Mouse (Mus musculus): ENCODE results near the gene Nploc4. TPM values are rescaled to one million over a fixed set of nuclear protein-coding genes. Genes with fewer than 3 reads are reported as not detected.

Nploc4 gene
- polyA plus RNA-seq (2012; rRNA removed), result 68.8 and 71.4 TPM in 2 replicates

- DNase-seq (ENCODE audit: low read depth), result no peak
Measured at GRCm38 (mm10) chr11:120437152-120437856, at the start of gene Nploc4. Gene Nploc4 (minus strand): TSS chr11:120437708.

GRCm38 (mm10) chr11:120485251-120485650, 47.7 kb upstream of the Nploc4 start:
- no peak for DNase-seq (ENCODE audit: low read depth)

- no peak for DNase-seq (ENCODE audit: low read depth)
Measured at GRCm38 (mm10) chr11:120484265-120484981, 46.9 kb upstream of the Nploc4 start, which contains the start of gene Mrpl12. Gene Mrpl12 (plus strand): TSS chr11:120484613.

GRCm38 (mm10) chr11:120483448-120483934, 46.0 kb upstream of the Nploc4 start:
- DNase-seq (ENCODE audit: low read depth), result no peak

GRCm38 (mm10) chr11:120472052-120472451, 34.5 kb upstream of the Nploc4 start:
- no peak for DNase-seq (ENCODE audit: low read depth)

- no peak for DNase-seq (ENCODE audit: low read depth)
Measured at GRCm38 (mm10) chr11:120467736-120468092, 30.2 kb upstream of the Nploc4 start.

- no peak for DNase-seq (ENCODE audit: low read depth)
Measured at GRCm38 (mm10) chr11:120467051-120467735, 29.7 kb upstream of the Nploc4 start, which contains the start of gene Arl16. Gene Arl16 (minus strand): TSS chr11:120467607.

- no peak for DNase-seq (ENCODE audit: low read depth)
Measured at GRCm38 (mm10) chr11:120465521-120465920, 28.0 kb upstream of the Nploc4 start.

GRCm38 (mm10) chr11:120464365-120464764, 26.9 kb upstream of the Nploc4 start:
- no peak for DNase-seq (ENCODE audit: low read depth)

GRCm38 (mm10) chr11:120463536-120463935, 26.0 kb upstream of the Nploc4 start:
- no peak for DNase-seq (ENCODE audit: low read depth)

- no peak for DNase-seq (ENCODE audit: low read depth)
Measured at GRCm38 (mm10) chr11:120458847-120459597, 21.5 kb upstream of the Nploc4 start.

GRCm38 (mm10) chr11:120457772-120458751, 20.6 kb upstream of the Nploc4 start, which contains the start of the genes Oxld1 and Ccdc137:
Gene Oxld1 (minus strand): TSS chr11:120458068.
Gene Ccdc137 (plus strand): TSS chr11:120458115.
- DNase-seq (ENCODE audit: low read depth), result no peak

GRCm38 (mm10) chr11:120457370-120457769, 19.9 kb upstream of the Nploc4 start:
- DNase-seq (ENCODE audit: low read depth), result no peak

GRCm38 (mm10) chr11:120455413-120455812, 17.9 kb upstream of the Nploc4 start:
- DNase-seq (ENCODE audit: low read depth), result no peak

- DNase-seq (ENCODE audit: low read depth), result no peak
Measured at GRCm38 (mm10) chr11:120454965-120455364, 17.5 kb upstream of the Nploc4 start.

GRCm38 (mm10) chr11:120453306-120453705, 15.8 kb upstream of the Nploc4 start, which contains the start of gene Pde6g:
Gene Pde6g (minus strand): TSS chr11:120453500.
- DNase-seq (ENCODE audit: low read depth), result no peak

GRCm38 (mm10) chr11:120452246-120452645, 14.7 kb upstream of the Nploc4 start:
- no peak for DNase-seq (ENCODE audit: low read depth)

- DNase-seq (ENCODE audit: low read depth), result no peak
Measured at GRCm38 (mm10) chr11:120447179-120447578, 9.7 kb upstream of the Nploc4 start.

- DNase-seq (ENCODE audit: low read depth), result no peak
Measured at GRCm38 (mm10) chr11:120445475-120445874, 8.0 kb upstream of the Nploc4 start.

GRCm38 (mm10) chr11:120444106-120444505, 6.6 kb upstream of the Nploc4 start:
- no peak for DNase-seq (ENCODE audit: low read depth)
